Mouse (Mus musculus) liver, postnatal 0 days (tissue): ENCODE measurements around the gene Pnp.

Experiments
- CTCF ChIP-seq: sonication (generic); IDR thresholded peaks from 2 replicates; pipeline ENCODE4 v1.5.1; 2016; ENCODE audit warnings: antibody characterized with exemption, low read depth
- EP300 ChIP-seq: IDR thresholded peaks from 2 replicates; pipeline ENCODE4 v1.6.1; 2016; ENCODE audit warnings: antibody characterized with exemption, low read depth, mild to moderate bottlenecking

DNA sequence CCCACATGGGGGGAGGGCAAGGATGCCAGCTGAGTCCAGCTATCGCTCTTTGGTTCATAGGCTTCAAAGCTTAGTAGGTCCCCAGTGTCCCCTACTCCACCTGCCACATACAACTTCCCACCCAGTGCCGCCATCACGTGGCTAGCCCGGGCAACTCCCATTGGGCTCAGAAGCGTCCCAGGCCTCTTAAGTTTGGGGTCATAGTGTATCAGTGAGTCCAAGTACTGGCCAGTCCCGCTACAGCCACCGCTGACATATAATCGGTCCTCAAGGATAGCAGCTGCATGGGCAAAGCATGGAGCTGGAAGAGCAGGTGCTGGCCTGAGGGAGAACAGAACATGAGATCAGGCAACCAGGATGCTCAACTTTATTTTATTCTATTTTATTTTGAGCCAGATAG, 39.3 kb upstream of the Pnp start:
- TF ChIP-seq CTCF (no peak), EP300 (no peak)
